Mouse (Mus musculus) neural tube, embryonic 15.5 days (tissue): ENCODE data around the gene Rtp2. TPM values are rescaled to one million over a fixed set of nuclear protein-coding genes. Genes with fewer than 3 reads are reported as not detected.

Experiments
- ATAC-seq: fragments of 200-750 bp; cut with Nextera tagmentation; 2 replicates; pipeline ENCODE4 v1.8.0; 2017; ENCODE audit warnings: mild to moderate bottlenecking, moderate TSS enrichment, moderate library complexity; ENCODE audit not compliant: low FRiP score
- H3K27ac ChIP-seq: fragments of 300-500 bp; sonication (generic); replicated peaks from 2 replicates; pipeline ENCODE4 v1.5.1; 2015; ENCODE audit warnings: mild to moderate bottlenecking, inconsistent platforms
- H3K27me3 ChIP-seq: fragments of 300-500 bp; sonication (generic); replicated peaks from 2 replicates; pipeline ENCODE4 v1.6.1; 2015; ENCODE audit warnings: inconsistent platforms
- H3K36me3 ChIP-seq: fragments of 300-500 bp; sonication (generic); 2 replicates; pipeline ENCODE4 v1.6.1; 2015; ENCODE audit warnings: inconsistent platforms
- H3K4me1 ChIP-seq: fragments of 300-500 bp; sonication (generic); 2 replicates; pipeline ENCODE4 v1.6.1; 2015; ENCODE audit warnings: inconsistent platforms
- H3K4me2 ChIP-seq: fragments of 300-500 bp; sonication (generic); 2 replicates; pipeline ENCODE4 v1.6.1; 2015; ENCODE audit warnings: inconsistent platforms, mild to moderate bottlenecking, moderate library complexity
- H3K4me3 ChIP-seq: fragments of 300-500 bp; sonication (generic); replicated peaks from 2 replicates; pipeline ENCODE4 v1.5.1; 2015; ENCODE audit warnings: mild to moderate bottlenecking, inconsistent platforms
- H3K9ac ChIP-seq: fragments of 300-500 bp; sonication (generic); replicated peaks from 2 replicates; pipeline ENCODE4 v1.6.1; 2015; ENCODE audit warnings: mild to moderate bottlenecking, inconsistent platforms
- H3K9me3 ChIP-seq: fragments of 300-500 bp; sonication (generic); replicated peaks from 2 replicates; pipeline ENCODE4 v1.6.1; 2016; ENCODE audit warnings: inconsistent platforms
- WGBS: fragments of 180-500 bp; shearing (Covaris S2); methylation state at CpG from one replicate; pipeline ENCODE4 v1.1.7; 2015; ENCODE audit warnings: mixed read lengths; 5-methylcytosine and 5-hydroxymethylcytosine counted together
- polyA plus RNA-seq: library from polyadenylated mRNA; unstranded; fragments of >200 nt; fragmentation: Nextera tagmentation; extraction: Ambion mirVana; gene quantifications from 2 replicates; pipeline ENCODE4 v1.2.1, GENCODE M21; 2015

The Rtp2 gene
- not detected in 2 replicates for polyA plus RNA-seq

DNA sequence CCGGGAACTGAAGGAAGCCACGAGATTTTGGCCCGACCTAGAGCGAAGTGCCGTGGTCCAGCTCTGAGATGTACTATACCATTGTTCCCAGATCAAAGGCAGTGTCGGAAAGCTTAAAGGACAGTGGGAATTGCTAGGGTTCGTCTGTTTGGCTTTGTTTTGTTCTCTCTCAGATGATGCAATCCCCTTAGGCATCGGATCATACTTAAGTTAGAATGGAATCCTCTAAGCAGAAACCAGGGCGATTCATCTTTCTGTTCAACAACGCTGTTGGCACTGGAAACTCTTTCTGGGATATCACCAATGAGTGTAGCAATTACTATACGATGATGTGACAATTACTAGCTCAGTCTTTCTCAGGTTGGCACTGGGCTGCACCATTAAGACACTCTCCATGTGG lies at the start of gene Rtp2:
Gene Rtp2, minus strand, starts transcription at position 101 of the 400 bp plus-strand sequence.
- no peak within 1 kb of the TSS for H3K9ac ChIP-seq
- no peaks in the 10 kb centered on the region for H3K27me3 ChIP-seq
- H3K4me2 ChIP-seq = no peak within 1 kb of the TSS
- WGBS = 67% methylated on average over 11 of the region's 11 CpGs
- no peak for ATAC-seq
- no peak within 1 kb of the TSS for H3K27ac ChIP-seq
- H3K9me3 ChIP-seq = no peaks in the 10 kb centered on the region
- H3K4me3 ChIP-seq = no peak within 1 kb of the TSS
- no peaks in the 10 kb centered on the region for H3K36me3 ChIP-seq
- H3K4me1 ChIP-seq = no peaks in the 10 kb centered on the region

DNA sequence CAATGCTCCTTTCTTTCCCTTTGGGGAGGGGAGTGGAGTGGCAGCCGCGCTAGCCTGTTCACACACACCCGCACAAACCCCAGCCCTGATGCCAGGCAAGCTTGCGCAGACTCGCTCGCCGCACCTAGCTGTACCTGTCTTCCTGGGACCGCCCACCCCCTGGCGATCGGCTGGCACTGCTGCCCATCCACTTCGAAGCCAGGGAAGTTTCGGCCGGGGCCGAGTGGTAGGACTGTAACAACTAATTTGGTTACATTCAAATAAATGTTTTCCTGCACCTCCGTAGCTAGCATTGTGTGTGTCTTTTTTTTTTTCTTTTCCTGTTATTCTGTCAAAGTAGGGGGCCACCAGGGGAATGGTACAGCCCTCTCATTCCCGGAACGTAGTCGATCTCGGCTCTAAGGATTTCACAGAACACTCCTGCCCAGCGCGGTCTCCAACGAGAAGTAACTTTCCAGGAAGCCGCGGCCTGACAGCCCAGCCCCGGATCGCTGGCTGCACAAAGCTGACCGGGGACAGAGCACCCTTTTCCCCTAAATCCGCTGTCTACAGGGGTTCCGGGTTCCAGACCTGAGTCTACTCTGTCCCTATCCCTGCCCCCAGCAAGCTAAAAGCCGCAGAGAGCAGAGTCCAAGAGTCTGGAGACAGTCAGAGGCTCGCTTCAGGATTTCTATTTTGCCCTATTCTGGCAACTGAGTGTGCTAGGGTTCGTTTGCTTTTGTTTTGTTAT lies 49.0 kb upstream of the Rtp2 start:
- peaks cover 29% of the 10 kb centered on the region for H3K27me3 ChIP-seq
- WGBS = 2% methylated on average over 32 of the region's 32 CpGs
- H3K9me3 ChIP-seq = no peaks in the 10 kb centered on the region
- ATAC-seq = no peak
- H3K9ac ChIP-seq = peak overlapping the region; percentile 54
- H3K27ac ChIP-seq = no peak overlapping the region
- H3K4me2 ChIP-seq = peak overlapping the region; percentile 94
- H3K36me3 ChIP-seq = no peaks in the 10 kb centered on the region
- H3K4me3 ChIP-seq = peak overlapping the region; percentile 46
- H3K4me1 ChIP-seq = peaks cover 51% of the 10 kb centered on the region

DNA sequence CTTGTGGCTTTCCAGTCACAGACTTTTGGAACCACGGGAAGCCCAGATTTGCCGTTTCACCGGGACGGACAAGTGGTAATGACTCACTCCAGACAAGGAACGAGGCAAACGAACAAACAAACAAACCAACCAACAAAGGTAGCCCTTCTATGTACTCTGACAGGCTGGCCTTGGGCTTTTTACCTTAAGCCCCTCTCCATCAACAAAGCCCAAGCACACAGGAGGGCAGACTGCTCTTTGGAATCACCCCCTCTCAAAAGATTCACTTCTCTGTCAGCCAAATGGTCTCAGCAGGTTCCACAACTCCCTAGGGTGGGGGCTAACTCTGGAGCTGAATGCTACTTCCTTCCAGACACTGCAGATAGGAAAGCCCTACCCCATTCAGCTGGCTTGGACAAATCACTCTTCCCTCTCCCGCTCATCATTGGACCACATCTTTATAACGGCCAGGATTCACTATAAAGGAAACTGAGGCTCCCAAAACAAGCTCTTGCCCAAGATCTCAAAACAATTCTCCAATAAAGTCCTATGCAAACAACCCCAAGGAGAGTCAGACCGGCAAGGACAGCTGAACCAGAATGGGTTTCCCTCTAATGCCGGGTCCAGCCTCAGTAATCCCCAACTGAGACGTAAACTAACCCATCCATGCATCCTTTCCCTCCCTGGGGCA lies 48.1 kb upstream of the Rtp2 start:
- no peak for ATAC-seq
- Histone ChIP-seq H3K4me2 (peak overlapping the region; percentile 94), H3K4me1 (peaks cover 47% of the 10 kb centered on the region), H3K9ac (peak overlapping the region; percentile 54; the same call in 1 of the 2 replicates), H3K4me3 (peak overlapping the region; percentile 46), H3K9me3 (no peaks in the 10 kb centered on the region), H3K36me3 (no peaks in the 10 kb centered on the region), H3K27me3 (peaks cover 29% of the 10 kb centered on the region), H3K27ac (no peak overlapping the region)
- WGBS = 16% methylated on average over 11 of the region's 11 CpGs

GRCm38 (mm10) chr16:23979446-23979845 lies 47.3 kb upstream of the Rtp2 start:
- ATAC-seq = no peak
- Histone ChIP-seq H3K4me3 (no peak overlapping the region), H3K4me1 (peaks cover 39% of the 10 kb centered on the region), H3K27me3 (peaks cover 22% of the 10 kb centered on the region), H3K27ac (no peak overlapping the region), H3K9me3 (no peaks in the 10 kb centered on the region), H3K9ac (no peak overlapping the region), H3K36me3 (no peaks in the 10 kb centered on the region), H3K4me2 (no peak overlapping the region)
- WGBS = 89% methylated on average over 9 of the region's 9 CpGs

GRCm38 (mm10) chr16:23978495-23978894 lies 46.3 kb upstream of the Rtp2 start:
- peaks cover 30% of the 10 kb centered on the region for H3K4me1 ChIP-seq
- H3K9me3 ChIP-seq = no peaks in the 10 kb centered on the region
- ATAC-seq = no peak
- H3K9ac ChIP-seq = no peak overlapping the region
- no peak overlapping the region for H3K27ac ChIP-seq
- H3K36me3 ChIP-seq = no peaks in the 10 kb centered on the region
- peaks cover 22% of the 10 kb centered on the region for H3K27me3 ChIP-seq
- H3K4me3 ChIP-seq = no peak overlapping the region
- 77% methylated on average over 4 of the region's 4 CpGs for WGBS
- H3K4me2 ChIP-seq = no peak overlapping the region

DNA sequence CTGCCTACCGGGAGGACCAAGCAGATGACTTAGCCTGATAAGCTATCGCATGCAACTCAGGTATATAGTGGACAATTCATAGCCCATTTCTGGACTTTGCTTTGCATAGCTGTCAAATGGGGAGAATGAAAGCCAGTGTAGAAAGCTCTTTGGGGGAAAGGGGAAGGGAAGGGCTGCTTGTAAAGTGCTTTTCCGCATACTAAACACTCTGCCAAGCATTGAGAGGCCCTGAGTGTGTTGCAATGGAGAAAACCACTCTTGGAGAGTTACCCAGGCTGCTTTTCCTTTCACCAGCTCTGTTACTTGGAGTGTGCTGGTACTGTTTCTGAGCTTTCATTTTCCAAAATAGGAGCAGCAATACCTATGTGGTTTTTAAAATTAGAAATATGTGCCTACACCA lies 45.5 kb upstream of the Rtp2 start:
- Histone ChIP-seq H3K27me3 (peaks cover 22% of the 10 kb centered on the region), H3K4me3 (no peak overlapping the region), H3K4me1 (peaks cover 22% of the 10 kb centered on the region), H3K36me3 (no peaks in the 10 kb centered on the region), H3K9ac (no peak overlapping the region), H3K9me3 (no peaks in the 10 kb centered on the region), H3K4me2 (no peak overlapping the region), H3K27ac (no peak overlapping the region)
- WGBS = 88% methylated on average over 3 of the region's 3 CpGs
- no peak for ATAC-seq

DNA sequence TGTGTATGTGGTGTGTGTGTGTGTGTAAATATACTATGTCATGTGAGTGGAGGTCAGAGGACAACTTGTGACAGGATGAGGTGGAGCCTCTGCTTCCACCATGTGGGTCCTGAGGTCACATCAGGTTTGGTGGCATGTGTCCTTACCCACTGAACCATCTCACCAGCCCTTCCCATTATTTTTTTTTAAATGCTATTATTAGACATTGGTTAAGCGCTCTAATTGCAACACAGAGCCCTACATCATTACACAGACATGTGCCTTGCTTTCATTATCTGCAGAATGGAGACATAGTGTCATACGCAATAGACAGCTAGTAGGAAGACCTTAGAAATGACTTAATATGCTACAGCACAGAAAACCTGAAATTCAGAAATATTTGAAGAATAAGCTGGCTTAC lies 44.0 kb upstream of the Rtp2 start:
- Histone ChIP-seq H3K27me3 (peaks cover 22% of the 10 kb centered on the region), H3K4me3 (no peak overlapping the region), H3K27ac (no peak overlapping the region), H3K4me1 (peaks cover 9% of the 10 kb centered on the region), H3K9ac (no peak overlapping the region), H3K36me3 (no peaks in the 10 kb centered on the region), H3K4me2 (no peak overlapping the region), H3K9me3 (no peaks in the 10 kb centered on the region)
- 97% methylated on average over 2 of the region's 2 CpGs for WGBS
- no peak for ATAC-seq

- Histone ChIP-seq H3K9me3 (no peaks in the 10 kb centered on the region), H3K4me2 (no peak overlapping the region), H3K4me3 (no peak overlapping the region), H3K4me1 (no peaks in the 10 kb centered on the region), H3K36me3 (no peaks in the 10 kb centered on the region), H3K27me3 (no peaks in the 10 kb centered on the region), H3K27ac (no peak overlapping the region), H3K9ac (no peak overlapping the region)
- 86% methylated on average over 9 of the region's 9 CpGs for WGBS
- no peak for ATAC-seq
Measured at GRCm38 (mm10) chr16:23973635-23974367, 41.6 kb upstream of the Rtp2 start.

- WGBS = 79% methylated on average over 11 of the region's 11 CpGs
- no peak overlapping the region for H3K27ac ChIP-seq
- H3K4me1 ChIP-seq = no peaks in the 10 kb centered on the region
- ATAC-seq = no peak
- H3K9ac ChIP-seq = no peak overlapping the region
- no peaks in the 10 kb centered on the region for H3K9me3 ChIP-seq
- H3K4me2 ChIP-seq = no peak overlapping the region
- H3K27me3 ChIP-seq = no peaks in the 10 kb centered on the region
- no peak overlapping the region for H3K4me3 ChIP-seq
- H3K36me3 ChIP-seq = peaks cover 3% of the 10 kb centered on the region; the same call in 1 of the 2 replicates
Measured at GRCm38 (mm10) chr16:23972901-23973300, 40.7 kb upstream of the Rtp2 start.

DNA sequence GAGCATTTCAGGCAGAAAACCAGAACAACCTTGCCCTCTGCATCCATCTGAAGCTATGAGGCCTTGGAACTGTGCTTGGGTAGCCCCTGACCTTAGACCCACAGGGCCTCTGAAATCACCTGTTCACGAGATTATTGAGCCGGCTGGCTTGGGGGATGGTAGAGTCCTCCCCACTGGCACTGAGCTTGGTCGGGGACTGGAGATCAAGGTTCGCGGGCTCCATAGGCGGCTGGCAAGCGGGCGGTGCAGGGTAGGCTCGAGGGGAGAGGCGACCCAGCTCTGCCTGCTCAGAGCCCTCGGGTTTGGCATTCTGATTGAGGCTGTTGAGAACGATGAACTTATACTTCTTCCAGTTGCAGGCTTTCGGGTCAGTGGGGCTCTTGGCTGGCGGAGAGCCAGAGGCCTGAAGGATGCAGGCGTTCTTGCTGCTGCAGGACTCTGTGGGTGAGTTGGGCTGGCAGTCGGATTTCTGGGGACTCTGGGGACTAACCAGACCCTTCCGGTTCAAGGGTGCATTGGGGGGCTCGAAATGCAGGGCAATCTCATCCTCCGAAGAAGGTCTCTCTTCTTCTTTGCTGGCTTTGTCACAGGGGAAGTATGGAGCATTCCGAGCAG lies 40.0 kb upstream of the Rtp2 start:
- no peaks in the 10 kb centered on the region for H3K9me3 ChIP-seq
- ATAC-seq = no peak
- 87% methylated on average over 20 of the region's 20 CpGs for WGBS
- H3K27ac ChIP-seq = no peak overlapping the region
- no peak overlapping the region for H3K4me3 ChIP-seq
- H3K9ac ChIP-seq = no peak overlapping the region
- no peaks in the 10 kb centered on the region for H3K27me3 ChIP-seq
- H3K36me3 ChIP-seq = peaks cover 8% of the 10 kb centered on the region; the same call in 1 of the 2 replicates
- H3K4me2 ChIP-seq = no peak overlapping the region
- H3K4me1 ChIP-seq = no peaks in the 10 kb centered on the region

DNA sequence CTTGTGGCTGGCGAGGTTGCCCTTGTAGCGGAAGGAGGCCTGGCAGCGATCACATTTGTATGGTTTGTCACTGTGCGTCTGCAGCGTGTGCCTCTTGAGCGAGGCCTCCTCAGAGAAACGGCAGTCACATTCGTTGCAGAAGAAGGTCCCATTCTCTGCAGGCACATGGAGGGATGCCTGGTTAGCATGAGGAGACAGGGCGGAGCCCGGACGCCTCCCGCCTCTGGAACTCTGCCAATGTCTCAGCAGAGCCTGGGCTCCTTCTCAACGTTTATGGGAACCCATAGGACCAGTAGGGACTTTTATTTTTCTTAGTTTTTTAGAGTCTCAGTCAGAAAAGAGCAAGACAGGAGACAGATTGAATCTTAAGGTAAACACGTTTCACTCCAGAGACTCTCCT lies 37.7 kb upstream of the Rtp2 start:
- H3K4me2 ChIP-seq = no peak overlapping the region

More for the DNA sequence above, 37.7 kb upstream of the Rtp2 start:
- no peak overlapping the region for H3K9ac ChIP-seq
- H3K4me1 ChIP-seq = no peaks in the 10 kb centered on the region
- no peak overlapping the region for H3K4me3 ChIP-seq
- no peaks in the 10 kb centered on the region for H3K27me3 ChIP-seq
- H3K27ac ChIP-seq = no peak overlapping the region
- H3K36me3 ChIP-seq = peaks cover 8% of the 10 kb centered on the region; the same call in 1 of the 2 replicates
- WGBS = 81% methylated on average over 14 of the region's 14 CpGs
- H3K9me3 ChIP-seq = no peaks in the 10 kb centered on the region
- no peak for ATAC-seq
